Mouse (Mus musculus) urinary bladder, postnatal 10 days (tissue): ENCODE data around the gene Rcan1.

Source experiments
- DNase-seq: peaks from one replicate; pipeline ENCODE4 v3.0.0; 2022; ENCODE audit warnings: low spot score

Gene Rcan1

DNA sequence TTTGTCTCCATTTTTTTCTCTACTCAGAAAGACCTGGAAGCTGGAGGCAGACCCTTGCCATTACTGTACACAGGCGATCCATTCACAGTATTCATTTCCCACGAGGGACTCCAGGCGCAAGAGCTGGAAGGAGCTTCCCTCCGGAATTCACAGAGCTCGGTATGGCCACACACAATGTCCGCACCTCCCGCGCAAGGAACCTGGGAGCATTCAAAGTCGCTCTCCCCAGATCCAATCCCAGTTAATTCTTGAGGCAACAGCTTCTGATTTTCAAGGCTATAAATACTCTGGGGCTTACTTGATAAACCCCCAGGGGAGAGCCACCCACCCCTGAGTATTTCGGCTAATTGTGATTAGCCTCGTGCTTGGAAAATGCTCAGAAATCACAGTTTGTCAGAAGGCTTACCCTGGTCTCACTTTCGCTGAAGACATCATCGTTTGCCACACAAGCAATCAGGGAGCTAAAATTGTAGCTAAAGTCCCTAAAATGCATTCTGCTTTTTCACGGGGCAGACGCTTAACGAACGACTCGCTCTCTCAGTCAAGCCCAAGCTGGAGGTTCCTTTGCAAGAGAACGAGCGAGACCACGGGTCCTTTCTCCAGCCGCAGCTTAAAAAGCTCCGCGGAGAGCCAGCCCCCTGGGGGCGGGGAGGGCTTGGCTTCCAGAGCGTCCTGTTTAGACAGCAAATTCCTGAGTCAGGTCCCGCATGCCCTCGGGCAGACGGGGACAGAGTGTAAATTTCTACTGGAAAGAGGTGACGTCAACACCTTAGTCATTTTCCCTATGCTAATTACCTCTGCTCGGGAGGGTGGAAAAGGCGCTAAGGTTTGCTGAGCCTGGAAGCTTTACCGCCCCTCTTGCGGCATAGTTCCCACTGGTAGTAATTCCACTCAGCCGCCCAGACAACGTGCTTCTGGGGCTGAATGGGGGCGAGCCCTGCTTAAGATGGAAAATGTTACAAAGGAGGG, 70.9 kb downstream of the Rcan1 start:
- peak; percentile 30 for DNase-seq

DNA sequence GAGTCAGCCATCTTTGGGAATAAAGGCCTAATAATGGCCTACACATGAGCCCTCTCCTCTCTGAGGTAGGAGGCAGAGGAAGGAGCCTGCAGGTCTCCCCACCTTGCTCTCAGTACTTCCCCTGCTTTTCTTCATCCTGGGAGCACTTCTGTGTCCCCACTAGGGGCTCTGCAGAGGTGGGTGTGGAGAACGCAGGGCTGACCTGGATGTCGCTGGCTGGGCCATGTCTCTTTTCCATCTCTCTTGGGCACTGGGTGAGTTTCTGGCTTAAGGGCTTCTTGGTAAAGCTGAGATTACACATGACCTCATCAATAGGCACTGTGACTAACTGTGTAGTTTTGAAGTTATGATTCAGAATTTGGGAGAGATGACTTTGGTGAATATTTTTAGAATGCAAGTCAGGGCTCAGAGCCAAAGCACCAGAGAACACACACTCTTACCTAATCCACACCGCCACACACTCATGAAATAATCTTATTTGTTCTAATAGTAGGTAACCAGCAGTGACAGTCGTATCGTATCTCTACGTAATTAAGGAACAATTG, 72.0 kb downstream of the Rcan1 start:
- DNase-seq, result no peak

DNA sequence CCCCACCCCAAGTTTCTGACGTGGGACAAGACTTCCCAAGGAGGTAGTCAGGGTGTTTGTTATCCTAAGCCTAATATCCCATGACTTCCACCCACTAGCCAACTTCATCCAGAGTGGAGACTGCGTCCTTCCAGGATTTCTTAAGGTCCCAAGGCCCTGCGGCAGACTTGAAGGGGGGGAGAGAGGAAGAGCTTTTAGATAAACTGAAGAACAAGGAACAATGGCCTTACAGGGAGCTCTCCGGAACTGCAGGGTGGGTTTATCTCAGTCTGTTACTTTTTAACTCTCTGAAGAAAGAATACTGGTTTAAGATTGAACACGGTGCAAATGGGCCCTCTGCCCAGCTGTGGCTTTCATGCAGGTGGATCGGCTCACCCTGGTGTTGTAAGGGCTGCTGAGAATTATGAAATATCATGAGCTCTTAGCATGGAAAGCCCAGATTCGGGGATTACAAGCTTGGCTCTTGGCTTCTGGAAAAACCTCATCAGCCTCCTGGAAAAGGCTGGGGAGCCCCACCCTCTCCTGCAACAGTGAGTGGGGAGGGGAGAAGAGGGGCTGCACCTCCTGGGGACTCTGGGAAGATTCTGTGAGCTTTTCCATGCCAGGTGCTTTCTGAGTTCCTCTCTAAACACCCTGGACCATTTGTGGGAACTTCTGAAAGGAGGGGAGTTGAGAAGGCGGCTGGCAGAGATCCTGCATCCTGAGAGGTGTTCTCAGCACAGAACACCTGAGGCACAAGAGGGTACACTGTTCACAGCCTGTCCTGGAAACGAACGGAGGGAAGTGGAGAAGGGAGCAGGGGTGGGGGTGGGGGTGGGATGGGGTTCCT, 72.7 kb downstream of the Rcan1 start:
- no peak for DNase-seq

DNA sequence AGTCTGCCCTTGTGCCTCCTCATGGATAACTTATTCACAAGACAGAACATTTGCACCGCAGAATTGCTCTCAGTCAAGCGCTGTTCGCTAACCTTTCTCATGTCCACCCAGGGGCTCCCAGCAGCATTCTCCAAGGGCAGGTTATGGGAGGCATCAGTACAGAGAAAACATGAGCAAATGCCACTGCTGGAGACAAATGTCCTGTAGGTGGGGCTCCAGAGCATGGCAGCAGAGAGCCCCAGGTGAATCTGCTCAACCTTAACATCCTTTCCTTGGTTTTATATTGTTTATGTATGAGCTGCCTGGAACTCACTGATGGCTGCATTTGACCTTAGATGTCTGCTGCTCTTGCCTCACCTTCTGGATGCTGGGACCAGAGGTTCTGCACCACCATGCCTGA, 76.9 kb downstream of the Rcan1 start:
- no peak for DNase-seq

DNA sequence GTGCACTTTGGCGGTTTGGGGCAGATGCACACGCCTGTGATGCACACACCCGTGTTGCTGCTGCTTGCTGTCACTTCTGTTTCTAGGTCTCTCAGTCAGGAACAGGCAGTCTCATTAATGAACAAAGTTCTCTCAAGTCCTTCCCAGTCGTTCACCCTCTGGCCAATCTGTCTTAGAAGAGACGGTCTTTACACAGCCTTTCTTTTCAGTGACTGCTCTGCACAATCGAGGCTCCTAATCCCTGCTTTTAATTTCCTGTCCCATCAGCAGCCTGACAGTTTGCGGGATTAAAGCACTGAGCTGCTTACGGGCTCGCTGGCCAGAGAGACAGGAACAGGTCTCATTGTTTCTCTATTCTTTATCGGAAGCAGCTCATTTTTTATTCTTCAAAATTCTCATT, 83.0 kb downstream of the Rcan1 start:
- no peak for DNase-seq

DNA sequence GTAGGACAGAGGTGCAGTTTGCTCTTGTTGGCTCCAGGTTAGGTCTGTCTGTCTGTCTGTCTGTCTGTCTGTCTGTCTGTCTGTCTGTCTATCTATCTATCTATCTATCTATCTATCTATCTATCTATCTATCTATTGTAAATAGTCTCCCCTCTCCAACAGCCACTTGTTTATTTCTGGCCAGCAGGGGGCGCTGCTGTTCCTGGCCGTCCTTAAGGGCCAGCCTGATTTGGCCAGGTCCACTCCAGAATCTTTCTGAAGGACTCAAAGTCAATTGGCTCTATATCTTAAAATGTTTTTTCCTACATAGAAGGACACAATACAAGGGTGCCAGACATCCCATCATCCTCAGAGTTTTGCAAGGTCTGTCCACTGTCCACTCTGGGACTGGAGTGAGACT, 85.6 kb downstream of the Rcan1 start:
- DNase-seq, result peak; percentile 41

DNA sequence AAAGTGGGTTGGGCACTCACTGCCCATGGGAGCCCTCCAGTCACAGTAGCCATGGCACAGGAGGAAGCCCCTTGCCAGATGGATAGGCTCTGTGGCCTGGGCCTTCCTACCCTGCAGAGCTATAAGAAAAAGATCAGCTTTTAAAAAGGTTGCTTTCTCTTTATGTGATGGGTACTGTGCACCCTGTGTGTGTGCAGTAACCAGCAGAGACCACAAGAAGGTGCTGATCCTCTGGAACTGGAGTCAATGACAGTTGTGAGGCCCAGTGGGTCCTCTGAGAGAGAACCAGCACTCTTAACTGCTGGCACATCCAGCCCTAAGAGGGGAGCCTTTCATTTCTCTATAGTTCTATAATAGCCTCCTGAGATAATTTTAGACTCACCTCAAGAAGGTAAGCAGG, 87.3 kb downstream of the Rcan1 start:
- no peak for DNase-seq

DNA sequence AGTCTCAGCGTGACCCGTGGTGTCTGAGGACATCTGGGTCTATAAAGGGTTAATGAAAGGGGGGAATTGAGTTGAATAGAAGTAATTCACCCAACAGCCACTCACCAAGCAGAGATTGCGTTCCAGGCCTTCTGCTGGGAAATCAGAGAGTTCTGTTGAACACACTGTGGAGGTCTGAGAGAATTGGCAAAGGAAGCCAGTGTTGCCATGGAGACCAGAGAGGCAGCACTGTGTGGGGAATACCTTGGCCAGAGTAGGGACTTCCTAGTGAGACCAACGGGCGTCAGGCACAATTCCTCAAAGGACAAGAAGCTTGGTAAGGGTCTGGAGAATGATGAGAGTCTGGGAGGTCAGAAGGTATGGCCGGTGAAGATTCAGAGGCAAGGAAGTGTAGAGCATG, 88.2 kb downstream of the Rcan1 start:
- no peak for DNase-seq

DNA sequence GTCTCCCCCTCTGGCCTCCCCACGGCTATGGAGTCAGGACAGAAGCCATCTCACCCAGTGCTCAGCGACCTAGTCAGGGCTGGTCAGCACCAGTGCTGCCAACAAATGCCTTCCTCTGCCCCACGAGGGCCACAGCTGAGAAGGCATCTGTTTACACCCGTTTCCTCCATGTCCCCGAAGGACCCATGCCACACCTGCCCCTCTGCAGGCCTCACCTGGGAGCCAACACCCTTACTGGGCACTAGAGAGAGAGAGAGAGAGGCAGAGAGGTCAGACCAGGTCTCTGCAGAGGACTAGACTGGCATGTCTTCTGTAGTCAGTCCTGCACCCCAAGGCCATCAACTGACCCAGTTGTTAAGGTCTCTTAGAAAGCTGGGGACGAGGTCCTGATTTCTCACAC, 89.6 kb downstream of the Rcan1 start:
- no peak for DNase-seq

DNA sequence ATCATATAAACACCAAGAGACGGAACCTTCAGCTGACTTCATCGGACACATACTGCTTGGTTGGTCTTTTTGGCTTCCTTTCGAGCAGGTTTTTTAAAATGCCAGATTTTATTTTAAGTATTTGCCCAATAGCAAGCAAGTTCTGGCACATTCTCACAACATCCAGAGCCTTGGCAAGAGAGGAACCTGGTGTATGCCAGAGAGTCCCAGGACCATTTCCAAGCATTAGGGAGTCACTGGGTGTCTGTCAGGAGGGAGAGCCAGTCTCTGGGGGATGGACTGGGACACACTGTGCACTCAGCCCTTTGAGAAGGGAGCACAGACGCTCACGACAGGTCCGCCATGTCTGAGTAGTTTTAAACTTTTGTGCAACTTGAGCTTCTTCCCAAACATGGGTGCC, 93.7 kb downstream of the Rcan1 start:
- DNase-seq, result no peak

DNA sequence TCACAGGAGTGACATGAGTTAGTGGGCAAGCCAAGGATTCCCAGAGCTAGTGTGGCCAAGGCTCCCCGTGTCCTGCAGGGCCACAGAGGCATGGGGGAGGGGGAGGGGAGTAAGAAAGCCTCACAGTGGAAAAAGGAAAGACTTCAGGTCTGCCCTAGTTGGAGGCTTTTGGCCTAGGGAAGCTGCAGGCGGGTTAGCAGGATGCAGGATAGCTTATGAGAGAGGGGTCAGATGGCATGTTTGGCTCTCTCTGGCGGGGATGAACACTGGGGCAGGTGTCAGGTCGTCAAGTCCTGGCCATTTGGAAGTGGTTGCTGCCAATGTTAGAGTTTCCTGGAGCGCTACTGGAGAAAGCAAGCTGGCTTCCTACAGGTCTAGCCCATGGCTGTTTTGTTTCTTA, 99.0 kb downstream of the Rcan1 start:
- no peak for DNase-seq

DNA sequence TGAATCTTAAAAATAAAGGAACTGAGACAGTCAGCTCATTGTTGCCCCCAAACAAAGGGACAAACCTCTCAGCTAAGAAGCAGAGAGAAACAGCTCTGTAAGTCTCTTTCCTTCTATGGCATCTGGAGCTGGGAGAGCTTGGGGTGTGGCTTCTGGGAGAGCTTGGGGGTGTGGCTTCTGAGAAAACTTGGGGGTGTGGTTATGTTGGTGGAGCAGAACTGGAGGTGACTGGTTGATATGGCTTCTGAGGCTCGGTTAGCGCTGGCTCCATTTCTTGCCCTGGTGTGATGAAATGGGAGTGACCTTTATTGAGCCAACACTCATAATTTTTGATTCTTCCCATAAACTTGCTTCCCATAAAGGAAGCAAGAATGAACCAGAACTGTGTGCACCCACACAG, 101.4 kb downstream of the Rcan1 start:
- no peak for DNase-seq

DNA sequence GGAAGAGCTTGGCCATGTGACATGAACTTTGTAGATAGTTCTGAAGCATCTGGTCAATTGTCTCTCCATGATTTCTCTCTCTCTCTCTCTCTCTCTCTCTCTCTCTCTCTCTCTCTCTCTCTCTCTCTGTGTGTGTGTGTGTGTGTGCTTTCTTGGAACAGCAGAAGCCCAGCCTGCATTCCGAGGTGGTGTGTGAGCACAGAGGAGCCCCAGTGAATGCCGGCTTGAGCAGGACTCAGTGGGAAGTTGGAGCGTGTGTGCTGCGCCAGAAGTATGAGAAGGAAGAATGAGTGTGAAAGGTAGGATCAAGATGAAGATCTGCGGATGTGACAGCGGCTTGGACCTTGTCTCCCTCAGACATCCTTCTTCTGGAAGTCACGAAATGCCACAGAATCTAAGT, 105.2 kb downstream of the Rcan1 start:
- no peak for DNase-seq

DNA sequence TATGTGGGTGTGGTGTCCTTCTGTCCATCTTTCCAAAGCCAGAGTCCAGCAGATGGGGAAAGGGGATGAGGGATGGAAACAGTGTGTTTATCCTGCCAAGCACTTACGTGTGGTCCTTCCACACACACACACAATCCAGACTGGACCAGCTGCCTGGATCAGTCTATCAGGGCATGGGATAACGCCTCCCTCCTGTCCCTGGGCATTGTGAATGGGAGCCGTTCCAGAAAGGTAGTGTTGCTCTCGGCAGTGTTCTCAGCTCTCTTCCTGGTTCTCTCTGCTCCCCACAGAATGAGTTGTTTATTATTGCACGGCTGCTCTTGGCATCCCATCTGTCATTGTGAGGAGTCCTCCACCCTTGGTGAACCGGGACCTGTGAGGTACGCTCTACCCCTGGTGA, 110.0 kb downstream of the Rcan1 start:
- DNase-seq, result no peak

DNA sequence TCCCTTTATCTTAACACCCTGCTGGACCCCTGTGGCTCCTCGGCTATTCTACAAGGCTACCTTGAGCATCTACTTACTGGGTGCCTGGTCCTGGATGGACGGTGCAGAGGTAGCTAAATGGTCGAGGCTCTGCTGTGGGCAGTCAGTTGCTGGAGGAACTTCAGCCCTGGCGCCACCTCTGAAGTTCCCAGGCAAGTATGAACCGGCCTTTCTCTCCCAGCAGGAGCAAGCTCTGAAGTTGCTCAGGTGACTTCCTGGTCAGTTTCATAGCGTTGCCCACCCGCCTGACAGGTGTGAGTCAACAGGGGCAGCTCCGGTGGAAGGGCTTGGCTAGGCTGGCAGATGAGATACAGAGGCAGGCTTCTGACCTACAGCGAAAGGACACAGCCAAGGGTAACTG, 111.4 kb downstream of the Rcan1 start, which contains the start of gene Kcne1:
Gene Kcne1, minus strand, starts transcription at position 240 of the 400 bp plus-strand sequence.
- DNase-seq, result no peak

DNA sequence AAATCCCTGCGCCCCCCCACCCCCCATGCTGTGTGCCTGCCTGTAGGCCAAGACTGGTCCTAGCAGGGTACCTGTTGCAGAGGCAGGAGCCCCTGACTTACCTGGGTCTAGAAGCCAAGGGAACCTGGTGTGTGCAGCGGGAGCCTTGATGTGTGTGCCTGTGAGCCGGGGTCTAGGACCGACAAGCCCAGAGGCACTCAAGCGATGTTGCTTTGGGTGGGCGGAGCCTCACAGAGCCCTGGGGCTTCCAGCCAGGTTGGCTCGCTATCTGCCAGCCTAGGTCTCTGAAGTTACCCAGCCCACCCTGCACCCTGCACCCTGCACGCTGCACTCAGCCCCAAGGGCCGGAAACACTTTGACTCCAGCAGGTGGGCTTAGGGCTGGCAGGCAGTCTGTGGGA, 111.9 kb downstream of the Rcan1 start:
- no peak for DNase-seq

DNA sequence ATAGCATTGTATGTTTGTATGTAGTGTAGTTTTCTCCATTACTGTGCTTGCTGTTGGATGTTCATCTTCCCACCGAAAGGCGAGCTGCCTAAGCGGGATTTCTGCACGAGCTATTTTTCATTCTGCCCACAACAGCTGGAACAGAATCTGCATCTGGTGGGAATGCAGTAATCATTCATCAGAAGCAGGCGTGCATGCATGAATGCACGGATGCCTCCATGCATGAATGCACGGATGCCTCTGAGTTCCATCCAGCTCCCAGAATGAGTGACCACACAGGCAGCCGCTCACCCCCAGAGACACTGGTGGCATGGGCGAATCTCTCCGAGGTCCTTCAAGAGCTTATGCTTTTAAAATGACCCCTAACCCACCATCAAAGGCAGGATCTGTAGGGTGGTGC, 113.1 kb downstream of the Rcan1 start:
- no peak for DNase-seq

DNA sequence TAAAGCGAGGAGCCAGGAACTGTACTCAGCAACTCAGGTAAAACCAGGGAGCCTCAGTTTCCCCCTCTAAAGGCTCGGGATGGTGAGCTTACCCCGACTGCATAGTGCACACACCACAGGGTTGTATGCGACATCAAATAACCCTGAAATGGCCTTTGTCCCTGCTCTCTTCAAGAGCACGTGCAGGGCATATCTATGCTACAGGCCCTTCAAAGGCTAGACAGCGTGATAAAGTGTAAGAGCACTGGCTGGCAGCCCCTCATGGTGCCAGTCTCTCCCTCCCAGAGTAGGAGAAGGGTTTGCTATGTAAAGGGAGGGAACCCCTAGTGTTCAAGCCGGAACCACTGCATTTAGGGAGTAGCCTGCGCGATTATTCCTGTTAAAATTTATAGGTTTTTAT, 113.6 kb downstream of the Rcan1 start:
- DNase-seq, result no peak

DNA sequence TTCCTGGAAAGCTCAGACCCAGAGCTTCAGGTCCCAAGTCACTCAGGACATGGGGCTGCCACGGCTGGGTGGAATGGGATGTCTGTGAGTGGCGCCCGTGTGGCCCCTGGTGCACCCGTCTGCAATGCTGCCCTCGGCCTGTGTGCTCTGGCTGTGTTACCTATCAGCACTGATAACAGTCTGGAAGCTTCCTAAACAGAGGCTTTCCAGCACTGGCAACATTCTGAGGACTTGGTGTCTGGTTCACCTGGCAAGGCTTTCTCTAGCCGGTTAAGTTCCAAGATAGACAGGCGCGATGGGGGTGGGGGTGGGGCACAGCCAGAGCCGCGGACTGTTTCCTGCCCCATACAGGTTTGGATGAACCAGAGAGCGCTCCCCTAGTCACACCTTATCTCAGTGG, 114.7 kb downstream of the Rcan1 start:
- DNase-seq, result no peak

DNA sequence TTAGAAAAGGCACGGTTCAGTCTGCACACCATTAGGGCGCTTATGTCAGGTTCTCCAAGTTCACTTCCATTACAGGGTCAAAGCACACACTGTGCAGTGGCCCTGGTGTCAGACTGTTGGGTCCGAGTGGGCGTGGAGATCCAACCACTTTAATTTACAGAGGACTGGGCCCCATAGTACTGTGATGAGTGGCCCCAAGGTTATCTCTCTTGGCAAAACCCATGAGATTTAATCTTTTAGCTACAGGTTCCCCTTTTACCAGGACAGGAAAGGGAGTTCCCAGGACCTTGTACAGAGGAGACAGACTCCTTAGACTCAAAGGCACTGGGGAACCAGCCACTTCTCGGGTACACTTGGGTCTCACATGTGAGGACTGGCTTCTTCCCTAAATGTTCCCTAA, 115.3 kb downstream of the Rcan1 start:
- DNase-seq, result no peak

DNA sequence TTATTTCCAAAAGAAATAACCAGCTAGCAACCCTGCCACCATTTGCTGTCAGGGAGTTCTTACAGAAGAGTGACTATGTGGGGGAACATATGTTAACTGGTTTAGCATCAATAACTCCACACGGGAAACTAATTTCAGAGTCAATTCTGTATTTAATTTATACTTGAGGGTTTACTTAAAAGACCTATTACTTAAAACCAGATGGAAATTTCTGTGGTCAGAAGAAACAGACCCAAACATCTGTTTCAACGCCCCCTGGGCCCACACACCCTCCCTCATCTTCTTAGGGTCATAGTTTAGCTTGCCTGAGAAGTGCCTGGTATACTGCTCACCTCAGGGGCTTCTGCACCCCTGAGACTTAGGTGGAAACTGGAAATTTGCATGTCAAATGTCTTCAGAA, 116.8 kb downstream of the Rcan1 start:
- no peak for DNase-seq

DNA sequence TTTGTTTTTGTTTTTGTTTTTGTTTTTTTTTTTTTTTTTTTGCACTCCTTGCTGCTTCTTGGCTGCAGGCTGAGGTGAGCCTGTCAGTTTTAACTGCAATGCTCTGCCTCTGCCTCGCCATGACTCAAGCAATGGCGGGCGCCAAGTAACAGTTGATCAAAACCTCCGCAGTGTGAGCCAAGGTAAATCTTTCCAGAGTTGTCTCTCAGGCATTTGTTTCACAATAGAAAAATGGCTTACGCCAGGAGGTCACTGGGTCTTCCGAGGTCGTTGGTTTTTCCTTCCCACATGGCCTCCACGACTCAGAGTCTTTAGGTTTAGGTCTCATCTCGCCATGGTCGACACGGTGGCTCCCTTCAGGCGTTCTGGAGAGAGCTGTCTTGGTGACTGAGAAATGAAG, 117.4 kb downstream of the Rcan1 start:
- DNase-seq, result no peak

DNA sequence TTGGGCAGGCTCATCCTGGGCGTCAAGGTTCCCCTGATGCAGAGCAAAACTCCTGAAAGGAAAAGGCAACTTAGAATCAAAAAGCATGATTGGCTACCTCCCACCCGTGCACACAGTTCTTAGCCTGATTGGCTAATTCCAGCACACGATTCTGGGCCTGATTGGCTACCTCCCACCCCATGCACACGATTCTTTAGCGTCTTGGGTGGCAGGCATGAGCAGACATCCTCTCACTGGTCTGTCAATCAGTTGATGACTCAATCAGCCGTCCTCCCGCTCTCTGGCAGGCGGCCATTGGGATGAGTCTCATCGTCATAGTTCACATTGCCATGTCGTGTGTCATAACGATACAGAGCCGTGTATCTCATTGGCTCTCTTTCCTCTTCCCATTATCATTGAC, 121.7 kb downstream of the Rcan1 start:
- DNase-seq, result no peak
